Mouse (Mus musculus) A20 (cell line): ENCODE results near the gene Phactr2.

Experiments
- DNase-seq: peaks from one replicate; pipeline ENCODE4 v3.0.0-alpha.2; 2011; ENCODE audit warnings: low read depth, low spot score

Phactr2 gene

DNA sequence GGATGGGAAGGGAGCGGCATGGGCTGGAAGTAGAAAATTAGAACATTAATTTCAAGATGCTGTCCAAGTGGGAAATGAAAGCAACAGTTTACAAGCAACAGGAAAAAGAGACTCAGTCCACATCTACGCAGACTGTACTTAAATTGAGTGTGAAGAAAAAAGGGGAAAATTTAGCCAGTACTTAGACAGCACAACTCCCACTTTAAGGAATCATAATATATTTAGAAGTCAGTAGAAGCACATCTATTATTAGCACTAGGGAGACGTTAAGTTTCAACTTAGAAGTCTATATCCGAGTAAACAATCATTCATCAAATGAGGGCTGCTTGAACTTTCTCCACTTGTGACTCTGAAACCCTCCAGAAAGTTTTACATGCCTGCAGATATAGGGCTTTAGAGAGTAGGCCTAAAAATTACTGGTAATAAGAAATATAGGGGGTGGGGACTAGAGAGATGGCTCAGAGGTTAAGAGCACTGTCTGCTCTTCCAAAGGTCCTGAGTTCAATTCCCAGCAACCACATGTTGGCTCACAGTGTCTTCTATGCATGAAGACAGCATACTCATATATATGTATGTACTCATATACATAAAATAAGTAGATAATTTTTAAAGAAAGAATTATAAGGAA lies 142.7 kb downstream of the Phactr2 start:
- no peak for DNase-seq

DNA sequence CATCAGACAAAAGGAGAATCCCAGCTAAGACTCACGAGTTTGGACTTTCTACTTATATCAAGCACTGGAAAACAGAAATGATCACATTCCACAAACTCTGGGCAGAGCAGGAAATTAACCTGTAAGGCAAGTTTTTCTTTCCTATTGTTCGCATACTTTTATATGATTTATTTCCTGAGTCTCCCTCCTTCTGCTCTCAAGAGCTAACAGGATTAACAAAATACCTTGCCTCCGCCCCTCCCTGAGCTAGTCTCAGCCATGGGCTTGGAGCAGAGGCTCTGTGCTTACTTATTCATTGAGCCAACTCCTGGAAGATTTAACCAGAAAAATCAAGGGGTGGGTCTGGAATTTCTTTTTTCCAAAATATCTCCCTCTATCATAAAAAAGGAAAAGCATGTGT lies 145.6 kb downstream of the Phactr2 start:
- no peak for DNase-seq

DNA sequence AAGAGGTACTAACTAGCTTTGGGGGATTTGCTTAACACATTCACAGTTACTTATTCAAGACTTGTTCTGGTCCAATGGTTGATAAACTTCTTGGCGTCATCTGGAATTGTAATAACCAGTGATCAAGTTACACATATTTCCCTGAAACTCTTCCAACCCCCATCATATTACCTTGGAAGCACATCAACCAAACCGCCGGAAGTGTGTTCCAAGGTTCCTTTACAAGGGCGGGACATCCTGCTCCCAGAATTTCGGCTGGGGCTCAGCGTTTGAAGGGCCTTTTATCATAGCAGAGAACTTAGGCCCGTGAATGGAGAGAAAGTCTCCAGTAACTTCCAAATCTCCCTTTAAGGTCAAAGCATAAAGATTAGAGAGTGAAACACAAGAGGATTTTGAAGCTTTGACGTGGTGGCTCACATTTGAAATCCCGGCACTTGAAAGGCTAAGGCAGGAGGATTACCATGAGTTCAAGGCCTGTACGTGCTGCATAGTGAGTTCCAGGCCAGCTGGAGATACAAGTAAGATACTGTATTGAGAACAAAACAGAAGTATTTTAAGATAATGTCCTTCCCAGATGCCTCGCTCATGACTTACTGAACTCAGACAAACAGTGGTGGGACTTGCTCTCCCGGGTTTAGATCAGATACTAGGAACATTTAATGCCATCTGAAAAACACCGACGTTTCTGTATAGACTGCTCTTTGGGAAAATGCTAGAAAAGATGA lies 147.9 kb downstream of the Phactr2 start:
- no peak for DNase-seq

DNA sequence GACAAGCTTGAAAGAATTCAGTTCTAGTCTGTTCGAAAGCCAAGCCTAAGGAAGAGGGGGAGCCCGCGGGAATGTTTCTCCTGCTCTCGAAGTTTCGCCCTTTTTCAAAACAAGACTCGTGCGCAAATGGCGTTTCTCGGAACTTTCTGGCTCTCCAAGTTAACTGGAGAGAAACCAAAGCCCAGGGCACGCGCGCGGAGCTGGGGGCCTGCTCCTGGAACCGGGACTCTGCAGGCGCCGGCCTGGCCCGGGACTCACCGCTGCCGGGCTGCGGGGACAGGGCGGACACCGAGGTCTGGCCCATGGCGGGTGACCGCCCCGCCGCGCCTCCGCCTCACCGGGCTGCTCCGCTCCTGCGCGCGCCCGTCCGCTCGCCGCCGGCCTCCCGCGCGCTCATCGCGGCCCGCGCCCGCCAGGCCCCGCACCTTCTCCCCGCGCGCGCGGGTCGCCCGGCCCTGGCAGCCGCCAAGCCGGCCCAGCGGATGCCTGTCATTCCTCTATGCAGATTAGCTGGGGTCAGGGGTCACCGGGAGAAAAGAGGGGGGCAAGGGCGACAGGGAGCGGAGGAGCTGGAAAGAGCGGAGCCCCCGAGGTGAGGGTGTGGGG lies 150.3 kb downstream of the Phactr2 start:
- no peak for DNase-seq

DNA sequence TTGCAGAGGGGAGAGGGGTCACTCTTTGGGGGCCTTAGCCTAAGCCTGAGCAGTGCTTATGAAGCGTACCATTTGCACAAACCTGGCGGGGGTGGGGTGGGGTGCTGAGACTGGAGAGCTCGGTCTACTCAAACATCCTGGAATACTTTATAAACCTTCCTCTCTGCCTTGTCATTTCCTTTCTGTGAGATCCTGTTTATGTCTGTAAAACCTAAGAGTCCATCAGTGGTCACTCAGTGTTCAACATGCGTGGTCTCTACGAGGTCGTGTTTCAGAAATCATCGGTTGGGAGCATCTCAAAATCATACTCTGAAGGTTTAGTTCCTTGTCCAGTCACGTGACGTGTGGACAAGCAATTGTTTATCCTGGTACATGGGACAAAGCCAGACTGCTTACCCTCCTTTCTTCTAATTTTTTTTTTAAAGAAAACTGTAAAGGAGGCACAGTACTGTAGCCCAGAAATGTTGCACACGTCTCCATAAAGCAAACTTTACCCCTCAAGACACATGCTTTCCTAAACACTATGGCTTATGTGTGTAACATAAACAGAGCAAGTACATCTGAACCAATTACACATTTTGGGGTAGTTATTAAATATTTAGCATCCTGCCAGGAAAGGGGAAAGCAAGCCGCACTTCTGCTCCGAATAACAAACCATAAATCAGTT lies 150.9 kb downstream of the Phactr2 start:
- DNase-seq: no peak

DNA sequence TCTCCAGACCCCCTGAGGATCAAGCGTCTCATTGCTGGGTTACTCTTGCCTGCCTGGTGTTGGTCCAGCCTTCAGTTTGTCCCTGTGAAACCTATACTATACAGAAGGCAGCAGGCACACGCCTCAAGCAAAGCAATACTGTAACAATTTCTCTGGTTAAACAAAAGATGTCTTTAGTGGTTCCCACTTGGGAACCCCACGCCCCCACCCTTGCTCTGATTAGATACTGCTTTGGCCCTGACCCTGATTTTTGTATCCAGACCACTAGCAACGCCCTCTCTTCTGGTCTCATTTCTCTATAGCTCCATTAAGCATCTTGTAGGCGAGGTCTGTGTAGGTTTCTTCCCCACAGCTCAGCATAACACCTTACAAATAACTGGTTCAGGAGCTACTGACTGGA lies 159.2 kb downstream of the Phactr2 start:
- DNase-seq: no peak

DNA sequence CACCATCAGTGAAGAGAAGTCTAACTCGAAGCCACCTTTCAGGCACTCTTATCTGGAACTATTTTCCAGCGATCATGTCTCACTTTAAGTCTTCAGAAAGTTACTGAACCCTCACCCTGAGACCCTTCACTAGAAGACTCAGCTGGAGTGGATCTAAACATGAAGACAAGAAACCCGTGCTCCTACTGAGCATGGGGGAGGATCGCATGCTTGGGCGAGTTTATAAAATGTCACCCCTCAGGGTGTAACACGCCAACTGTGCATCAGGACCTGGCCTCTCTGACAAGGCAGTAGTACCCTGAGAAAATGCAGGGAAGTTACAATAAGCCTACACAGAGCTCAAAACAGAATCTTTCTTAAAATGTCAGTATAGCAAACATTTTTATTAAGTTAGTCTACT lies 161.6 kb downstream of the Phactr2 start:
- DNase-seq: no peak

DNA sequence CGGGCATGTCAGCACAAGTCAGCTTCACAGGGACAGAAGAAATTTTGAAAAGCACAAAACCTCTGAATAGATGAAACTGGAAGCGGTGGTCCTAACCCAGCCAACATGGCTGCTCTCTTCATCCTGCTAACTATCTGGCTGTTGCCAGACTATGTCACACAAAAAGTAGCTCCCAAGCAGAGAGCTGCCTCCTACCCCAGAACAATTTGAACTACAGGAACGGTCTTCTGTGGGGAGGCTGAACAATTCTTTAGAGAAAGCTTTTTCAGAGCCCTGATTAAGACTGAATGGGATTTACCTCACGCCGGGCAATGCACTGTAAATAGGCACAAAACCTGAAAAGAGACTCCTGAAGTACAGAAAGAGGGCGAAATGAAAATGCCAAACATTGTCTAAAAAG lies 162.6 kb downstream of the Phactr2 start:
- no peak for DNase-seq

DNA sequence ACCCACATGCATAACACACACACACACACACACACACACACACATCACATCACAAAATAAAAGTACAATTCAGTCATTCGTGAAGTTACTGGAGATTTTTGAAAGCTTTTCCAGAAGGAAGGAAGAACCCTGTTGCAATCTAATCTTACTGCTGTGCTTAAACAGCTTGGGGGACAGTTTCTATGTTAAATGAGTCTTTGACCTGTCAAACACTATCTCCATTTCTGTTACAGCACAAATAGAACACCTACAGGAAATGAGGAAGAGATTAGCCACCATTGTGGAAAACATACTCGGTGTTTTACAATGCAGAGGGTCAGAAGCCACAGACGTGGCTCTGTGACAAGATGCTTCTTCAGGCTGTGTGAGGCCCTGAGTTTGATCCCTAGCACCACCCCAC lies 164.1 kb downstream of the Phactr2 start:
- DNase-seq: no peak

DNA sequence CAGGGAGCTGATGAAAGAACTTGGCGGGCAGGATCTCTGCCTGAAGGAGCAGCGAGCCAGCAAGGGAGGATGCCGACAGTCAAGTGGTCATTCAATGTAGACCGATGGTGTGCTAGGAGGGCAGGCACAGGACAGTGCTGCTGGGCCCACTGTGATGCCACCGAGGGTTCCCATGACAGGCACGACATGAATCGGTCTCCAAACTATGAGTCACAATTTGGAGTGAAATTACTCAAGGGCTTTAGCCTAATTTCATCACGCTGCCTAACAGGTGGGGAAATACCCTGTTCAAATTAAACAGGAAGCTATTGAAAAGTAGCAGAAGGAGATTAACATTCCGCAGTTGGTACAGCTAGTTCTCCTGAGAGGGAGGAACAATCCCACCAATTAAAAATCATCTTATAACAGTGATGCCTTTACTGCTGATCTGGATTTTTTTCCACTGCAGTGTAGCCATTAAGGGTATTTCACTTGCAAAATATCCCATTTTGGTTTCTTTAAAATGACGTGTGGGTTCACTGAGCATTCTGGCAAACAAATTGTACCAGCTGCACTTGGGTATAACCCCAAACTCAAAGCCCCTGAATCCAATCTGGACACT lies 169.5 kb downstream of the Phactr2 start:
- DNase-seq: no peak

DNA sequence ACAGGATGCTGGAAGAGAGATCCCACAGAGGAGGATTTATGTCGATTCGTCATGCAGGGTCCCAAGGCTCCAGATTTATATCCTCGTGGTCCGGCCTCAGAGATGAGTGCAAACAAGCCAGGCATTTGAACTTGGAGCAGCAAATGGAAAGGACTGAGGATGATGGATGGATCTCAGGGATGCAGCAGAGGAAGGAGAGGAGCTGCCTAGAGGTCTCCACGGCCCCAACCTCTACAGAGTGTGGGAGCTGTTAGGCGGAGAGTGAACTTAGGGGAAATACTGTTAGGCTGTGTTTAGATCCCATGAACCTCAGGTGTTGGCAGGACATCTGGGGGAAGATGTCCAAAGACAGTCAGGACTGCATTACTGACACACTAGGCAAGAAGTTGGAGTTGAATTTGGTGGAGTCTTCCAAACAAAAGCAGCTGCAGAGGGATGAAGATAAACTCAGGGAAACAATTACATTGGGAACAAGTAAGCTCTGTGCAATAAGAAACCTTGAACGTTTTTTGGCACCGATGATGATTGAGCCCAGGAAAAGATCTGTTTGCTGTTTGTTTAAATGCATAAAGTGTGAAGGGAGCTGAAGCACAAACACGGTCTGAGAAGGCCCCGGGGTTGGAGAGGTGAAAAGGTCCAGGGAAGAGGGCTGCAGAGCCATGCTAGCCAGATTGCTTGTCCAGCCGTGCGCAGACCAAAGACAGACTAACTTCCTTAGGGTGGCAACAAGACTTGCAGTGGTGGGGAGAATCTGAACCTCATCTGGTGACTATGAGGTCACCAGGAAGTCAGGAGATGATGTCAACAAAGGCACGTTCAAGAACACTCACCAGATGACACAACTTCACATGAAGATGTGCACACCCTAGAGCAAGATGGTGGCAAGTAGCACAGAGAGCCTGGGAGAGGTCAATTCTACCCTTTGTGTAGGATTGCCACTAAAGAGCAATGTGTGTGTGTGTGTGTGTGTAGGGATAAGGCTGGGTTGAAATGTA lies 170.6 kb downstream of the Phactr2 start:
- DNase-seq: no peak

DNA sequence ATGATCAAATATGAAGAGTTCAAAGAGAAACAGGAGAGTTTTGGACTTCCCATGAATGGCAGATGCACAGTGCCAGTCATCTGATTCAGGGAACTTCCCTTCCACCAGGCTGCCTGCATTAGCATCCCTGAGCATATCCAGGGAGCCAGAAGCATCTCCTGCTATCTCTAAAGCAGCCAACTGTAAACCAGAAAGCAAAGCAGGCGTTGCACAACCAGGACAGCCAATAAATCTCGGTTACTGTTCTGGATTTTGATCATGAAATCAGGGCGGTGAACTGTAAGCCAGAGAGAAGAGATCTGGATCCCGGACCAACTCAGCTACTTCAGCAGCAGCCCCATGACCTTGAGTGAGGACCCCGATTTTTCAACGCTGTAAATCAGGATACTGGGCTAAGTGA lies 173.6 kb downstream of the Phactr2 start:
- DNase-seq: no peak

DNA sequence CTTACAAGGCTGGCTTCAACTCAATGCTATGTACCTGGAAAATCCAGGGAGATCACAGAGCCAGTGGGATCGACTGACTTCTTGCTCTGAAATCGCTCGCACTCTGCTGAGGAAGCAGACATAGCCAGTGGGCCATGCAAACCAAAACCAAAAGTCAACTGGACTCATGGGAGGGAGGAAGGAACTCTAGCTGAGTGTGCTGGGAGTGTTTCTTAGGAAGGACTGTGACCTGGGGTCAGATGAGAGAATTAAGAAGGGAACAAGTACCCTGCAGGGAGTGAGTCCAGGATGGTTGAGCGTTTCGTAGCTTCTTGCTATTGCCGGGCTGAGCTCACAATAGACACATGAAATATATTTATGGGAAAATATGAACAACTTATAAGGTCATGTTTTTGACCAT lies 174.0 kb downstream of the Phactr2 start:
- DNase-seq: no peak

DNA sequence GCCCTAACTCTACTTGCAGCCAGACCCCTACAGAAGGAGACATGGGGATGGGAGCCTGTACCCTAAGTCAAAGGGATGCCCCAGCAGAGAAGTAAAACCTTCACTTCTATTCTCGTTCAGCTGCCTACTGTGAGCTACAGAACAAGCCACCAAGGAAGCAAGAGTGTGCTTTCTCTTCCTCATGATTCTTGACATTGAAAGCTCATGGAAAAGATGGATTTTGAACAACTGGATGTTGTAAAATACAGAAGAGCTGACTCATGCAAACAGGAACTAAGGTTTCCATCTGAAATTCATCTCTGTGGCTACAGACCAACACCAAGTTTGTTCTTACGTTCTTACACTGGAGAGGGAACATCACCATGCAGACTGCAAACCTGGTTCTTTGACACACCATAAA lies 179.3 kb downstream of the Phactr2 start:
- DNase-seq: no peak

DNA sequence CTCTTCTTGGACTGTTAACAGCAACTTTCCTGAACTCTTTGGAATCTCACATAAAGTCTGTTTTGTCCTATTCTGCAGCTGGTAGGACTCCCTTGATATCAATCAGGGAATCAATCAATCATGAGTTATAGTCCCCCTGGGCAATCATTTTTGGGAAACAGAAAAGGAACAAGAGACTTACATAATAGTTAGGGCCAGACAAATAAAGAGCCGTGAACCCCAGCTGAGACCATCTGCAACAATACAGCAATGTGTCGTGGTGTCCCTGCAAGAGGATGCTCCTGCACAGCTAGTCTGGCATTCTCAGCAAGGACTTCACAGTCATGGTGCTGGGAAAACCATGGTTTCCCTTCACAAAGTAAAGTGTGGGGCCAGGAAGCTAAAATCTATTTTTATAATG lies 182.2 kb downstream of the Phactr2 start:
- DNase-seq: no peak

DNA sequence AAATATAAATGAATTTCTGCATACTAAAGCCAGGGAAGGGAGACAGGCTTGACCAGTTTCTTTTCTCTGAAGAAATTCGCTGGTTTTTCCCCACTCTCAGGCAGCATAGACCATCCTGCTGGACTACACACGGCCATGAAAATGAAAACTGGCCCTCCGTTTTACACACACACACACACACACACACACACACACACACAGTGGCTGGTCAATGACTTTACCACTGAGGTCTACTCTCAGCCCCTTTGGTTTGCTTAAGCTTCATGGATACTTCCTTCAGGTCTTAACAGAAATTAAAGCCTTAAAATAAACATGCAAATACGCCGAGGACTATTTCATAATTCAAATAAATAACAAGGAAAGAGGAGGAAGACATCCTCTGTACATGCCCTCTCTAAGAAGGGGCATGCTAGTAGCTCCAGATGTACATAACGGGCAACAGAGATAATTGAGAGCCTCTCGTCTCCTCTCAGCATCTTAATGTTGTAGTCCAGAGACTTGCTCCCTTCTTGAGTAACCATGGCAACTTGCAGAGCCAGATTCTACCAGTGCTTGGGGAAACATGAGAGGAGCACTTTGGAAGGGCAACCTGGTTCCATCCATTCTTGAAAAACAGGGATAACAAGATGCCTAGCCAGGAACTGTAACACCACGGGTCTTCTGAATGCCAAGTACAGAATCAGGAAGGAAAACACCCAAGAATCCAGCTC lies 184.8 kb downstream of the Phactr2 start:
- DNase-seq: no peak

DNA sequence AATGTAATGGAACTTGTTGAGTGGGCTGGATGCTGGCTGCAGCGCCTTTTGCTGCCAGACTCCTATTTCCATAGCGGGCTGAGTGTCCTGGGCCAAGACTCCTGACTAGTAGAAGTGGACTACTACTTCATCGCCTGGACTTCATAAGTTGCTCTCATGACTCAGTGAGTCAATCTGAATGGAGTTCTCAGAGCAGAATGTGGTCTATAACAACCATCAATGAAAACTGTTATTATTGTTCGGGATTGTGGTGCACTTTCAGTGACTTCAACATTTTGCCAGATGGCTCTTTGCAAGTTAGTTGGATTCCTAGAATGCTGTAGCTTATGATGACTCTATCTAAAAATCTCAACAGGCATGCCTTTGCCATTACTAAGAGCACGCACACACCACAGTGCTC lies 185.9 kb downstream of the Phactr2 start:
- DNase-seq: no peak

DNA sequence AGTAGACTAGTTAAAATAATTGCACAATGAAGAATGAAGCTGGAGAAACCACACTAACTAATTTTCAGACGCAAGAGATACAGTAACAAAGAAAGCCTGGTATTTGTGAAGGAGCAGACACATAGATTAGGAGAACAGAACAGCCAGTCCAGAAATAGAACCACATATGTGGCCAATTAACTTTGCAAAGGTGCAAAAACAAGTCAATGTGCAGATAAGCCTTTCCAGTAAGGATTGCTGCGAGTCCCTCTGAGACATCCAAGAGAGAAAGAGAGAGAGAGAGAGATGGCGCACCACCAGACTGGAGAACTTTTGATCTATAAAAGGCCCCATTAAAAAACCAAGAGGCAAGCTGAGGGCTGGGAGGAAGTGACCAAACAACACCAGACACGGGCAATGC lies 190.8 kb downstream of the Phactr2 start:
- DNase-seq: no peak

DNA sequence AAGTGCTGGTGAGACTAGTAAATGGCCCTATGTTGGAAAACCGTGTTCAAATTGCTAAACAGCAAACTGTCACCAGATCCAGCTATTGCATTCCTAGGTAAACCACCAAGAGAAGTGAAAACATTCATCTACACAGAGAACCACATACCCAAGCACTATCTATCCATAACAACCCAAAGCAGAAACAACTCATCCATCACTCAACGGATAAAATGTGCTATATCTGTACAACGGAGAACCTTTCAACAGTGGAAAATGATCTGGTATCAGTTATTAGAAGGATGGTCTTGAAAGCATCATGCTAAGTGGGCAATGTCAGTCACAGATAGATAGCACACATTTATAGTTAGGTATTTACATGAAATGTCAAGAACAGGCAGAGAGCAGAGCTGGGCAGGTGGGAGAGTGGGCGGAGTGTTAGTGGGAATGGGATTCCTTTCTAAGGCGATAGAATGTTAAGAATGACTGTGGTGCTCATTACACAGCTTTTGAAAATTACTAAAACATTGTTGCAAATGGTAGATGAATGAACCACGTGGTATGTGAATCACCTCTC lies 193.8 kb downstream of the Phactr2 start:
- DNase-seq: no peak

DNA sequence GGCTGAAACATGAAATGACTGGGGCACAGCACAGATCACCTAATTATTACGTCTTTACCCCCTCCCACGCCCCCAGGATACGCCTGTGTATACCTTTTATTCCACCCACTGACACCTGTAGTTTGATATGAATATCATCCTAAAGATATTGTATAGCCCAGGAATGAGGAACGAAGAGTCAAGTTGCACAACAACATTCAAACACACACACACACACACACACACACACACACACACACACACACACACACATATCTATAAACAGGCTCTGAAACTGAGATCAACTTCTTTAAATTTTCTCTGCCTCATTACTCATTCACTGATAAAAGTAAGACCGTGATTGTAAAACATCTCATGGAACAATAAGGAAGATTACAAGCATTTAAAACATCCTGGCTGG lies 197.9 kb downstream of the Phactr2 start:
- no peak for DNase-seq
